Mouse (Mus musculus) heart, adult 2 months (tissue): ENCODE measurements around the gene Mob3c. TPM values are rescaled to one million over a fixed set of nuclear protein-coding genes. Genes with fewer than 3 reads are reported as not detected.
A peak's percentile ranks its signal among the peaks of the same experiment; 100 is the strongest.

Source experiments
- DNase-seq, 2 experiments: peaks; one replicate each; pipeline ENCODE4 v3.0.0; 2021
- H3K27ac ChIP-seq: fragments of 200-600 bp; 2 replicates; pipeline ENCODE4 v1.8.1; 2022
- H3K27me3 ChIP-seq: fragments of 200-500 bp; 2 replicates; pipeline ENCODE4 v1.6.1; 2012; ENCODE audit warnings: mild to moderate bottlenecking, low read length, inconsistent platforms, mixed read lengths; ENCODE audit not compliant: control insufficient read depth, insufficient read depth
- H3K36me3 ChIP-seq: fragments of 200-500 bp; 2 replicates; pipeline ENCODE4 v1.6.1; 2012; ENCODE audit warnings: low read length, inconsistent platforms; ENCODE audit not compliant: control insufficient read depth, insufficient read depth
- H3K4me1 ChIP-seq: fragments of 200-500 bp; 2 replicates; pipeline ENCODE4 v1.6.1; 2011; ENCODE audit warnings: low read length; ENCODE audit not compliant: control insufficient read depth, insufficient read depth
- H3K4me3 ChIP-seq: fragments of 200-600 bp; 2 replicates; pipeline ENCODE4 v1.8.1; 2022
- H3K79me2 ChIP-seq: fragments of 200-500 bp; replicated peaks from 2 replicates; pipeline ENCODE4 v1.6.1; 2012; ENCODE audit warnings: mild to moderate bottlenecking, inconsistent platforms, low read length, moderate library complexity, mixed read lengths; ENCODE audit not compliant: control insufficient read depth, insufficient read depth
- H3K9ac ChIP-seq: fragments of 200-500 bp; 2 replicates; pipeline ENCODE4 v1.6.1; 2012; ENCODE audit warnings: low read depth, mild to moderate bottlenecking, control low read depth, inconsistent platforms, low read length, mixed read lengths
- CTCF ChIP-seq: fragments of 200-600 bp; IDR thresholded peaks from 2 replicates; pipeline ENCODE4 v1.8.1; 2022; ENCODE audit warnings: antibody characterized with exemption, mild to moderate bottlenecking, moderate library complexity
- EP300 ChIP-seq: fragments of 200-500 bp; IDR thresholded peaks from 2 replicates; pipeline ENCODE4 v1.6.1; 2011; ENCODE audit warnings: low read depth, low read length, control low read depth; ENCODE audit not compliant: insufficient read depth
- POLR2A ChIP-seq: fragments of 200-500 bp; IDR thresholded peaks from 2 replicates; pipeline ENCODE4 v1.6.1; 2011; ENCODE audit warnings: mild to moderate bottlenecking, low read depth, low read length, control low read depth; ENCODE audit not compliant: insufficient read depth
- whole genome bisulfite sequencing: fragments of 180-500 bp; shearing (Covaris S2); methylation state at CpG from one replicate; pipeline ENCODE4 v1.1.7; 2018; 5-methylcytosine and 5-hydroxymethylcytosine counted together
- intact Hi-C: fragments of 180-260 bp; cut with DNase I; formaldehyde crosslinking; loops from one replicate; pipeline ENCODE4 v1.15.1; 2025
- polyA plus RNA-seq: library from polyadenylated mRNA; depleted of rRNA; stranded (reverse); fragments of >200 nt; gene quantifications from 2 replicates; pipeline ENCODE4 v1.2.3, GENCODE M21; 2012
- total RNA-seq, 2 experiments: library from RNA; stranded (reverse); gene quantifications; 2 replicates each; pipeline ENCODE4 v1.2.3; 2021

The Mob3c gene
- total and polyA plus RNA-seq, 3 experiments = 3.2 to 9.3 (median 4.3) TPM

GRCm38 (mm10) chr4:115785511-115786034 is 42.3 kb upstream of the Mob3c start:
- Histone ChIP-seq H3K9ac (peak overlapping the region; percentile 93), H3K4me3 (peak overlapping the region; percentile 78), H3K27me3 (no peaks in the 10 kb centered on the region), H3K4me1 (peaks cover 7% of the 10 kb centered on the region), H3K79me2 (no peaks in the 10 kb centered on the region), H3K36me3 (no peaks in the 10 kb centered on the region; the same call in none of the 2 replicates), H3K27ac (peak overlapping the region; percentile 92)
- no peak for DNase-seq
- WGBS = 39% methylated on average over 7 of the region's 7 CpGs
- intact Hi-C loops = loop anchor here (2.0 kb wide), 1 partner anchor 41 kb away; no protein-coding TSS in a partner anchor
- TF ChIP-seq POLR2A = no peak
- no peak for TF ChIP-seq CTCF
- TF ChIP-seq EP300 = no peak

- intact Hi-C loops = no loop called here
- H3K36me3 ChIP-seq = no peaks in the 10 kb centered on the region; the same call in none of the 2 replicates
- H3K4me3 ChIP-seq = no peak overlapping the region
- no peak for TF ChIP-seq EP300
- TF ChIP-seq CTCF = no peak
- TF ChIP-seq POLR2A = no peak
- H3K79me2 ChIP-seq = no peaks in the 10 kb centered on the region
- 76% methylated on average over 3 of the region's 3 CpGs for WGBS
- no peaks in the 10 kb centered on the region for H3K27me3 ChIP-seq
- no peak for DNase-seq
- H3K4me1 ChIP-seq = no peaks in the 10 kb centered on the region
- H3K27ac ChIP-seq = no peak overlapping the region
- H3K9ac ChIP-seq = no peak overlapping the region
Observed at GRCm38 (mm10) chr4:115790864-115791263, 37.0 kb upstream of the Mob3c start.

DNA sequence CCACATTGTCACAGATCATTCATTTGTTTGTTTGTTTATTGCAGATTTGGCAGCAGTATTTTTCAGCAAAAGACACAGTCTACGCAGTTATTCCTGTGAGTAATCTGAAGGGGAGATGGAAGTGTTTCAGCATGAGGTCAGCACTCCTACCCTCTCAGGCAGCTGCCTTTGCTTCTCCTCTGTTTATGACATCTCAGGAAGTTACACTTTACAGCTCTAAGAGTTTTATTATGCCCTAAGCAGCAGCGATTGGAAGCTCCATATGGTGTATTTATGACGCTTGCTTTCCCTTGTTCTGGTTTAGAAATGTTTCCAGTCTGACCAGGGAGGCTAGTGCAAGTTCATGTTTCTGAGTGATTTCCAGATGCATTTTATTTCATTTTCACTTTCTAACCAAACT is 32.5 kb upstream of the Mob3c start:
- H3K79me2 ChIP-seq = no peaks in the 10 kb centered on the region
- H3K36me3 ChIP-seq = peaks cover 16% of the 10 kb centered on the region
- H3K9ac ChIP-seq = no peak overlapping the region
- H3K27ac ChIP-seq = no peak overlapping the region
- no peaks in the 10 kb centered on the region for H3K4me1 ChIP-seq
- H3K4me3 ChIP-seq = no peak overlapping the region
- no peak for TF ChIP-seq CTCF
- no peak for TF ChIP-seq POLR2A
- no peak for TF ChIP-seq EP300
- intact Hi-C loops = no loop called here
- H3K27me3 ChIP-seq = no peaks in the 10 kb centered on the region
- no peak for DNase-seq
- 88% methylated on average over 3 of the region's 3 CpGs for WGBS

DNA sequence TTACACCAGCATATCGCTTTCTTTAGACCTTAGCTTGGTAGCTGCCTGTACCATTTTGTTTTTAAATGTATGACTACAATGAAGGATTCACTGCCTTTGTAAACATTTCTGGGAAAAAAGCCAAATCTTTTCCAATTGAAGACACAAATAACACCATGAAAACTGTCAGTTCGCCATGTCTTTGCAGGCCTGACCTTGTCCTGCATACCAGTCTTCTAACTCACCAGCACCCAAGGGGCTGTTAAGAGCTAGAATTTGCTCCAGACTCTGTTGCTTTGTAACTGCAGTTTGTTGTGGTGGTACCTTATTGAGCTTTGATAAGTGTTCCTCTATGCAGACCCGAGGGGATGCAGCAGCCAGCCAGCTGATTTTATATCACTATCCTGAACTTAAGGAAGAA is 27.9 kb upstream of the Mob3c start:
- H3K27ac ChIP-seq = no peak overlapping the region
- intact Hi-C loops = no loop called here
- H3K4me3 ChIP-seq = no peak overlapping the region
- peaks cover 16% of the 10 kb centered on the region for H3K36me3 ChIP-seq
- H3K4me1 ChIP-seq = no peaks in the 10 kb centered on the region
- WGBS = 64% methylated on average over 3 of the region's 3 CpGs
- TF ChIP-seq EP300 (no peak), CTCF (no peak), POLR2A (no peak)
- no peak for DNase-seq
- H3K9ac ChIP-seq = no peak overlapping the region
- H3K79me2 ChIP-seq = no peaks in the 10 kb centered on the region
- no peaks in the 10 kb centered on the region for H3K27me3 ChIP-seq

DNA sequence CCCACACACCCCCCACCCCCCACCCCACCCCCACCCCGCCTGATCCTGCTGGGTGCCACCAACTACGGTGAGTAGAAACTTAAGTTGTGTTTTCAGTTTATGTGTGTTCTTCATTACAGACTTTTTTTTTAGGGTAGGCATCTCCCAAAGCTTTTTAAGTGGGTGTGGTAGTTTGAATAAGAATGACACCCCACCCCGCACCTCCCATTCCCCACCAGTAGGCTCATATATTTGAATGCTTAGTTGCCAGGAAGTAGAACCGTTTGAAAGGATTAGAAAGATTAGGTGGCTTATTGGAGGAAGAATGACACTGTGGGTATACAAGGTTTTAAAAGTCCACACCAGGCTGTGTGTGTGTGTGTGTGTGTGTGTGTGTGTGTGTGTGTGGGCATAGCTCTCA is 15.6 kb upstream of the Mob3c start:
- TF ChIP-seq CTCF (no peak), POLR2A (no peak), EP300 (no peak)
- H3K79me2 ChIP-seq = no peaks in the 10 kb centered on the region
- no peak for DNase-seq
- H3K27ac ChIP-seq = no peak overlapping the region
- no peak overlapping the region for H3K4me3 ChIP-seq
- H3K9ac ChIP-seq = no peak overlapping the region
- H3K36me3 ChIP-seq = no peaks in the 10 kb centered on the region
- intact Hi-C loops = no loop called here
- H3K27me3 ChIP-seq = no peaks in the 10 kb centered on the region
- H3K4me1 ChIP-seq = no peaks in the 10 kb centered on the region
- WGBS = 87% methylated on average over 4 of the region's 4 CpGs

DNA sequence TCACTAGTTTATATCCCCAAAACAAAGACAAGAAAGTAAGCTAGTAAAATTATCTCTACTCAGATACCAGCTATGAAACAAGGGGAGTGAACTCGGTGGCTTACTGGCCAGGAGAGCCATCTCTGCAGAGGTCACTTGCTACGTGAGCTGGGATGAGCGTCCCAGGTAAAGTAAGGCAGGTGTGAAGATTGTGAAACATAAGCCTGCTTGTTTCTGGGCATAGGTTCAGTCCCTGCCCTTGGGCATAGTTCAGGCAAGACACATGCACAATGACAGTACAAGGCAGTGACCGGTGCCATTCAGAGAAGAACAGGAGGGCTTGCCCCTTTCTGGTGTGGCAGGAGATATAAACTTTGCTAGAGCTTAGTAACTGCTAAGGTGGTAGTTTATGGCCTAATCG is 12.3 kb upstream of the Mob3c start:
- H3K4me1 ChIP-seq = no peaks in the 10 kb centered on the region
- no peak overlapping the region for H3K9ac ChIP-seq
- DNase-seq = no peak
- H3K36me3 ChIP-seq = no peaks in the 10 kb centered on the region
- no peak overlapping the region for H3K4me3 ChIP-seq
- TF ChIP-seq POLR2A (no peak), CTCF (no peak), EP300 (no peak)
- H3K79me2 ChIP-seq = no peaks in the 10 kb centered on the region
- intact Hi-C loops = no loop called here
- 89% methylated on average over 5 of the region's 5 CpGs for WGBS
- H3K27me3 ChIP-seq = no peaks in the 10 kb centered on the region
- H3K27ac ChIP-seq = no peak overlapping the region
